Mouse (Mus musculus): ENCODE measurements around the gene Phactr3.
"Not testable (repeated sequence)": the region's sequence is repeated elsewhere in the genome, so short reads cannot be mapped to it uniquely, and the experiment has no call there.

Phactr3 gene

GRCm38 (mm10) chr2:178329551-178329950 is 210.8 kb downstream of the Phactr3 start:
- no peak for DNase-seq (ENCODE audit: low spot score)

- DNase-seq (ENCODE audit: low spot score) = no peak
Measured at GRCm38 (mm10) chr2:178329986-178330385, 211.2 kb downstream of the Phactr3 start.

- no peak for DNase-seq (ENCODE audit: low spot score)
Measured at GRCm38 (mm10) chr2:178337878-178338277, 219.1 kb downstream of the Phactr3 start.

GRCm38 (mm10) chr2:178339044-178339443 is 220.3 kb downstream of the Phactr3 start:
- DNase-seq (ENCODE audit: low spot score) = no peak

GRCm38 (mm10) chr2:178342105-178342504 is 223.3 kb downstream of the Phactr3 start:
- DNase-seq (ENCODE audit: low spot score) = not testable (repeated sequence)

GRCm38 (mm10) chr2:178342597-178342996 is 223.8 kb downstream of the Phactr3 start:
- DNase-seq (ENCODE audit: low spot score) = no peak
